Mouse (Mus musculus) forebrain, embryonic 12.5 days (tissue): ENCODE data around the gene Cep128. TPM values are rescaled to one million over a fixed set of nuclear protein-coding genes. Genes with fewer than 3 reads are reported as not detected.

Source experiments
- ATAC-seq: fragments of 200-750 bp; cut with Nextera tagmentation; 2 replicates; pipeline ENCODE4 v1.8.0; 2017; ENCODE audit warnings: moderate TSS enrichment; ENCODE audit not compliant: low FRiP score
- H3K27ac ChIP-seq: fragments of 300-500 bp; sonication (generic); 2 replicates; pipeline ENCODE4 v1.5.1; 2016; ENCODE audit warnings: mild to moderate bottlenecking
- H3K27me3 ChIP-seq: fragments of 300-500 bp; sonication (generic); 2 replicates; pipeline ENCODE4 v1.6.1; 2016; ENCODE audit warnings: mild to moderate bottlenecking
- H3K36me3 ChIP-seq: fragments of 300-500 bp; sonication (generic); replicated peaks from 2 replicates; pipeline ENCODE4 v1.6.1; 2016; ENCODE audit warnings: mild to moderate bottlenecking
- H3K4me1 ChIP-seq: fragments of 300-500 bp; sonication (generic); 2 replicates; pipeline ENCODE4 v1.6.1; 2016
- H3K4me2 ChIP-seq: fragments of 300-500 bp; sonication (generic); 2 replicates; pipeline ENCODE4 v1.6.1; 2016; ENCODE audit warnings: mild to moderate bottlenecking, moderate library complexity
- H3K4me3 ChIP-seq: fragments of 300-500 bp; sonication (generic); replicated peaks from 2 replicates; pipeline ENCODE4 v1.5.1; 2016; ENCODE audit warnings: mild to moderate bottlenecking
- H3K9ac ChIP-seq: fragments of 300-500 bp; sonication (generic); 2 replicates; pipeline ENCODE4 v1.6.1; 2016; ENCODE audit warnings: mild to moderate bottlenecking
- H3K9me3 ChIP-seq: fragments of 300-500 bp; sonication (generic); 2 replicates; pipeline ENCODE4 v1.6.1; 2016
- WGBS: fragments of 180-500 bp; shearing (Covaris S2); methylation state at CpG from one replicate; pipeline ENCODE4 v1.1.7; 2016; 5-methylcytosine and 5-hydroxymethylcytosine counted together
- polyA plus RNA-seq: library from polyadenylated mRNA; unstranded; fragments of >200 nt; fragmentation: Nextera tagmentation; extraction: Ambion mirVana; gene quantifications from 2 replicates; pipeline ENCODE4 v1.2.1, GENCODE M21; 2016

Gene Cep128
- polyA plus RNA-seq, 1 experiment from 2014 or later, result 11.1 TPM

DNA sequence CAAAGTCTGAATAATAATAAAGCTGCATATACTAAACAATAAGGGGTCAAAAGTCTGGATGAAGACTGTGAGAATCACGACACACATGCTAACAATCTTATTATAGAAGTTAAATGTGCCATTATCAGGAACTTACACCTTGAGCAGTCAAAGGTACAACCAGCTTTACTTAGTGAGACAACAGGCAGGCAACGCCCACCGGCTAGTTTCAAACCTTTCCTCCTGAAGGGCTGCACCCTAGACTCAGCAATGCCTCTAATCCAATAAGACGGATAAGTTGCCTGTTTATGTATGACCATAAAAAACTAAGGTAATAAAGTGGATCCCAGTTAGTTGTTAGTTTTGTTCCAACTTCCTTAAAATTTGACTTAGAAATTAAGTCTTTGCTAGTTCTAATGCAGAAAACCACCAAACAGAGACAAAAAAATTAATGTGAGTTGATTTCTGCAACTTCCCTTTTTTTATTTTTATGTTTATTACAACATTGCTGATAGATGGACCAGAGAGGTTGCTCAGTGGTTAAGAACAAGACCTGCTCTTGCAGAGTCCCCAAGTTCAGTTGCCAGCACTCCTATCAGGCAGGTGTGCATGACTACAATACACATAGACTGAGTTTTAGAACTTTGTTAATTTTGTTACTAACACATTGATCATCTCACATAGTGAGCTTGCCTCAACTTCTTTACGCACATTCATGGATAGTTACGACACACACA is 223.0 kb downstream of the Cep128 start:
- no peaks in the 10 kb centered on the region for H3K9me3 ChIP-seq
- no peak overlapping the region for H3K9ac ChIP-seq
- H3K4me2 ChIP-seq, result no peak overlapping the region
- H3K27ac ChIP-seq, result no peak overlapping the region
- ATAC-seq, result no peak
- no peak overlapping the region for H3K4me3 ChIP-seq
- no peaks in the 10 kb centered on the region for H3K4me1 ChIP-seq
- no peaks in the 10 kb centered on the region for H3K36me3 ChIP-seq
- H3K27me3 ChIP-seq, result no peaks in the 10 kb centered on the region
- WGBS, result 89% methylated on average over 6 of the region's 6 CpGs

DNA sequence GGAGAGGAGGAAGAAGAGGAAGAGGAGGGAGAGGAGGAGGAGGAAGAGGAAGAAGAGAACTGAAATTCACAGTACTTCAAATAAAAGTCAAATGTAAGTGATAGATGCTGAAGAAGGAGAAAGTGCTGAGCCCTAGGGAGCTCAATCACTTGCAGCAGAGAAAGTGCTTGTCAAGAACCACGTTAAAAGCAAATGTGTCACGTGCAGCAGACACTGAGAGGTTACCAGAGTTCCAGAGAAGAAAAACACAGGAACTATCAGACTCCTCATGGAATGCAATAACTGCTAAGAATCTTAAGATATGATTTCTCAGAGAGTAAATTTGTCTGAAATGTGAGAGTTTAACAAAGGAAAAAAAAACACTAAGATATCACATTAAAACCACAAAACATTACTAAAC is 225.7 kb downstream of the Cep128 start:
- ATAC-seq, result no peak
- Histone ChIP-seq H3K4me1 (no peaks in the 10 kb centered on the region), H3K36me3 (no peaks in the 10 kb centered on the region), H3K9me3 (no peaks in the 10 kb centered on the region), H3K27me3 (no peaks in the 10 kb centered on the region), H3K27ac (no peak overlapping the region), H3K9ac (no peak overlapping the region), H3K4me2 (no peak overlapping the region), H3K4me3 (no peak overlapping the region)
- WGBS, result 66% methylated on average over 2 of the region's 2 CpGs

GRCm38 (mm10) chr12:91154052-91154451 is 230.2 kb downstream of the Cep128 start:
- WGBS, result 87% methylated on average over 7 of the region's 7 CpGs
- H3K36me3 ChIP-seq, result no peaks in the 10 kb centered on the region
- no peak for ATAC-seq

GRCm38 (mm10) chr12:91149152-91149551 is 235.1 kb downstream of the Cep128 start:
- Histone ChIP-seq H3K9me3 (no peaks in the 10 kb centered on the region), H3K36me3 (no peaks in the 10 kb centered on the region), H3K4me2 (no peak overlapping the region), H3K27ac (no peak overlapping the region), H3K4me1 (no peaks in the 10 kb centered on the region), H3K27me3 (no peaks in the 10 kb centered on the region), H3K4me3 (no peak overlapping the region), H3K9ac (no peak overlapping the region)
- 91% methylated on average over 3 of the region's 3 CpGs for WGBS
- ATAC-seq, result no peak

More at GRCm38 (mm10) chr12:91154052-91154451, 230.2 kb downstream of the Cep128 start:
- H3K4me1 ChIP-seq, result no peaks in the 10 kb centered on the region
- no peaks in the 10 kb centered on the region for H3K27me3 ChIP-seq
- no peak overlapping the region for H3K4me2 ChIP-seq
- no peak overlapping the region for H3K9ac ChIP-seq
- H3K9me3 ChIP-seq, result no peaks in the 10 kb centered on the region
- no peak overlapping the region for H3K4me3 ChIP-seq
- no peak overlapping the region for H3K27ac ChIP-seq

DNA sequence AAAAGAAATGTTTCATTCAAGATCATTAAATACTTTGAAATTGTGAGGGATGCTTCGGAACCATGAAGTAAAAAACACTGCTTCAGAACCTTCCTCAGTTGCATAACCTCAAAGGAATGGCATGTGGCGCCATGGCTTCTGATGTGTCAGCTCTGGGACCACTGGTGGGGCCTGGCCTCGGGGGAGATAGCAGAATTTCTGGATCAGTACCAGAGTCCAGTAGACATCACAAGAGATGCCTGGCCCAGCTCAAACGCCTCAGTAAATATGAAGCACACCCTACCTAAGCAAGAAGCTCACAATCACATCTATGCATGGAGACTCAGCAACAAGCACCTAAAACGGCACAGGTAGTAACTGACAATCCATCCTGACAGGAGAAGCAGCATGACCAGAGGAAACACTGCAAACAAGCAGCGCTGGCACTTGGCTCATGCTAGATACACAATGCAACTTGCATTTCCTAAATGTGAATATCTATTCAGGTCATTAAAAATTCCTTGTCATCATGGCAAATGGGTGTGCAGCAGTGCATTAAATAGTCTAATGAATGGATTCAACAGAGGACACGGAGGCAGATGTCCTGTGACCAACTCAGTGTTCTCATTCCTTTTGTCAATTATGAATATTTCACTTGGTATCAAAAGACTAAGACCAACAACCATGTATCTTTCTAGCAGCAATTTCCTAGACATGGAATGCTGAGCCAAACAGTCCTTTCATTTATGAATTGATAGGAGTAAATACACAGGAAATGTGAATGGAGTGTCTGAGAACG is 249.3 kb downstream of the Cep128 start:
- H3K9me3 ChIP-seq, result no peaks in the 10 kb centered on the region
- H3K27ac ChIP-seq, result no peak overlapping the region
- H3K4me3 ChIP-seq, result no peak overlapping the region
- 79% methylated on average over 8 of the region's 8 CpGs for WGBS
- H3K4me1 ChIP-seq, result no peaks in the 10 kb centered on the region
- no peak overlapping the region for H3K4me2 ChIP-seq
- no peak for ATAC-seq
- no peaks in the 10 kb centered on the region for H3K27me3 ChIP-seq
- H3K36me3 ChIP-seq, result no peaks in the 10 kb centered on the region
- no peak overlapping the region for H3K9ac ChIP-seq

- Histone ChIP-seq H3K36me3 (no peaks in the 10 kb centered on the region), H3K9ac (no peak overlapping the region), H3K4me2 (no peak overlapping the region), H3K4me1 (no peaks in the 10 kb centered on the region), H3K27me3 (no peaks in the 10 kb centered on the region), H3K4me3 (no peak overlapping the region), H3K9me3 (no peaks in the 10 kb centered on the region), H3K27ac (no peak overlapping the region)
- no peak for ATAC-seq
- WGBS, result 58% methylated on average over 3 of the region's 3 CpGs
Measured at GRCm38 (mm10) chr12:91115054-91115453, 269.2 kb downstream of the Cep128 start.

GRCm38 (mm10) chr12:91103316-91103715 is 280.9 kb downstream of the Cep128 start:
- no peak for ATAC-seq
- Histone ChIP-seq H3K27me3 (no peaks in the 10 kb centered on the region), H3K9me3 (no peaks in the 10 kb centered on the region), H3K4me1 (peaks cover 9% of the 10 kb centered on the region), H3K36me3 (no peaks in the 10 kb centered on the region), H3K27ac (no peak overlapping the region), H3K9ac (no peak overlapping the region), H3K4me3 (no peak overlapping the region), H3K4me2 (no peak overlapping the region)
- WGBS, result 72% methylated on average over 4 of the region's 4 CpGs

DNA sequence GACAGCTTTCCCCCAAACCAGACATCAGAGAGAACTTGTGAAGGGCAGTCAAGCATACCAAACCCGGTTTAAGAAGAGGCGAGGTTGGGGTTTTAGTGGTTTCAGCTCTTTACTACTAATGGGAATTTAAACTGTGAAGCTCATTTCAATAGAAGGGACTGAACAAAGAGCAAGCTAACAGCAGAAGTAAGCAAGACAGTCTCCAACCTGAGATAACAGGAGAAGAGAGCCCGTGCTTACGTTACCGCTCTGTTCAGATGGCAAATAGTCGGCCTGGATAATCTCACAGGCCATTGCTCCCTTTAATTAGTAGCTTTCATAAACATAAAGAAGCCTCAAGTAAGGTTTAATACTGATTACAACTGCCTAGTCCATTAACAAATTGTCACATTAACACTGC is 286.3 kb downstream of the Cep128 start:
- Histone ChIP-seq H3K27ac (no peak overlapping the region), H3K36me3 (no peaks in the 10 kb centered on the region), H3K4me3 (no peak overlapping the region), H3K9ac (no peak overlapping the region), H3K27me3 (no peaks in the 10 kb centered on the region), H3K4me2 (0 out of 2 replicates have a peak overlapping the region, but pooled peaks have one; percentile 4), H3K4me1 (peaks cover 10% of the 10 kb centered on the region; the same call in 1 of the 2 replicates), H3K9me3 (no peaks in the 10 kb centered on the region)
- ATAC-seq, result peak; percentile 46; the same call in 1 of the 2 replicates
- WGBS, result 23% methylated on average over 6 of the region's 6 CpGs

- Histone ChIP-seq H3K27ac (no peak overlapping the region), H3K9ac (no peak overlapping the region)
- 90% methylated on average over 6 of the region's 6 CpGs for WGBS
Measured at GRCm38 (mm10) chr12:91096197-91096596, 288.0 kb downstream of the Cep128 start.

DNA sequence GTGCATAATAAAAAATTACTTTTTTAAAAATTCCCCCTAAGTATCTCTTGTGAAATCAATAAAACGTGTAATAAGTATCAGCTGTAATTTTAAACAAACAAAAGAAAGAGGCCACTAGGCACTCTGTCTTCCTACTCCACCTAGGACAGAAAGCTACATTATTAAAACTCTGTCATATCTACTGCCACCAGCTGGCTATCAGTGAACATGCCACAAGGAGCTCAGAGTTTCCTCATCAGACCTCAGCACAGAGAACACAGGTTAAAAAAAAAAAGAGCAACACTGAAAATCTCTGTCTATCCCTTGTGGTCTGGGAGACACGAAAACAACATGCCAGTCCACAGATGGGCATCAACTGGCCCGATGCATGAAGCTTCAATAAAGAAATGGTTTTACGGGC is 295.9 kb downstream of the Cep128 start:
- Histone ChIP-seq H3K9ac (no peak overlapping the region), H3K27me3 (no peaks in the 10 kb centered on the region), H3K9me3 (no peaks in the 10 kb centered on the region), H3K4me3 (no peak overlapping the region), H3K36me3 (no peaks in the 10 kb centered on the region), H3K27ac (no peak overlapping the region), H3K4me2 (no peak overlapping the region), H3K4me1 (no peaks in the 10 kb centered on the region)
- WGBS, result 90% methylated on average over 4 of the region's 4 CpGs
- no peak for ATAC-seq

More at GRCm38 (mm10) chr12:91096197-91096596, 288.0 kb downstream of the Cep128 start:
- H3K4me1 ChIP-seq, result peaks cover 10% of the 10 kb centered on the region; the same call in 1 of the 2 replicates
- H3K27me3 ChIP-seq, result no peaks in the 10 kb centered on the region
- H3K9me3 ChIP-seq, result no peaks in the 10 kb centered on the region
- H3K4me3 ChIP-seq, result no peak overlapping the region
- ATAC-seq, result no peak
- no peak overlapping the region for H3K4me2 ChIP-seq
- no peaks in the 10 kb centered on the region for H3K36me3 ChIP-seq

GRCm38 (mm10) chr12:91085967-91086366 is 298.2 kb downstream of the Cep128 start:
- Histone ChIP-seq H3K27ac (no peak overlapping the region), H3K9ac (no peak overlapping the region), H3K4me1 (no peaks in the 10 kb centered on the region), H3K4me2 (no peak overlapping the region), H3K36me3 (no peaks in the 10 kb centered on the region), H3K27me3 (no peaks in the 10 kb centered on the region), H3K9me3 (no peaks in the 10 kb centered on the region), H3K4me3 (no peak overlapping the region)
- ATAC-seq, result no peak
- 88% methylated on average over 9 of the region's 9 CpGs for WGBS

- Histone ChIP-seq H3K4me2 (no peak overlapping the region), H3K27me3 (no peaks in the 10 kb centered on the region), H3K36me3 (no peaks in the 10 kb centered on the region), H3K9ac (no peak overlapping the region), H3K9me3 (no peaks in the 10 kb centered on the region), H3K4me3 (no peak overlapping the region), H3K27ac (no peak overlapping the region), H3K4me1 (no peaks in the 10 kb centered on the region)
- no peak for ATAC-seq
- WGBS, result 93% methylated on average over 5 of the region's 5 CpGs
Measured at GRCm38 (mm10) chr12:91075600-91075999, 308.6 kb downstream of the Cep128 start.
